Mouse (Mus musculus) kidney, postnatal 0 days (tissue): ENCODE measurements around the gene Dennd1b. TPM values are rescaled to one million over a fixed set of nuclear protein-coding genes. Genes with fewer than 3 reads are reported as not detected.

Experiments
- ATAC-seq: fragments of 200-750 bp; cut with Nextera tagmentation; replicated peaks from 2 replicates; pipeline ENCODE4 v1.8.0; 2017; ENCODE audit warnings: low read depth, moderate number of reproducible peaks, moderate TSS enrichment, moderate library complexity; ENCODE audit not compliant: low FRiP score
- DNase-seq: peaks from one replicate; pipeline ENCODE4 v3.0.0-alpha.2; 2016; ENCODE audit warnings: low spot score
- H3K27ac ChIP-seq: fragments of 300-500 bp; sonication (generic); 2 replicates; pipeline ENCODE4 v1.5.1; 2014; ENCODE audit warnings: mild to moderate bottlenecking
- H3K27me3 ChIP-seq: fragments of 300-500 bp; sonication (generic); 2 replicates; pipeline ENCODE4 v1.6.1; 2014; ENCODE audit warnings: low read length, mixed read lengths; ENCODE audit not compliant: insufficient read depth
- H3K36me3 ChIP-seq: fragments of 300-500 bp; sonication (generic); 2 replicates; pipeline ENCODE4 v1.6.1; 2014; ENCODE audit warnings: low read length, mixed read lengths; ENCODE audit not compliant: insufficient read depth
- H3K4me1 ChIP-seq: fragments of 300-500 bp; sonication (generic); replicated peaks from 2 replicates; pipeline ENCODE4 v1.6.1; 2014; ENCODE audit warnings: antibody characterized with exemption, low read length, mixed read lengths; ENCODE audit not compliant: insufficient read depth
- H3K4me2 ChIP-seq: fragments of 300-500 bp; sonication (generic); 2 replicates; pipeline ENCODE4 v1.6.1; 2014; ENCODE audit warnings: mild to moderate bottlenecking, low read length, moderate library complexity, mixed read lengths
- H3K4me3 ChIP-seq: fragments of 300-500 bp; sonication (generic); replicated peaks from 2 replicates; pipeline ENCODE4 v1.5.1; 2014; ENCODE audit warnings: low read depth, low read length
- H3K9ac ChIP-seq: fragments of 300-500 bp; sonication (generic); 2 replicates; pipeline ENCODE4 v1.6.1; 2014; ENCODE audit warnings: low read depth, low read length
- H3K9me3 ChIP-seq: fragments of 300-500 bp; sonication (generic); replicated peaks from 2 replicates; pipeline ENCODE4 v1.6.1; 2016; ENCODE audit warnings: low read length, inconsistent platforms, mixed read lengths
- CTCF ChIP-seq: IDR thresholded peaks from 2 replicates; pipeline ENCODE4 v1.5.1; 2016; ENCODE audit warnings: antibody characterized with exemption, low read depth, mild to moderate bottlenecking, moderate library complexity
- WGBS: fragments of 180-500 bp; shearing (Covaris S2); extraction: QIAGEN DNeasy Blood & Tissue Kit; methylation state at CpG from one replicate; pipeline ENCODE4 v1.1.7; 2014; 5-methylcytosine and 5-hydroxymethylcytosine counted together
- polyA plus RNA-seq: library from polyadenylated mRNA; unstranded; fragments of >200 nt; fragmentation: Nextera tagmentation; extraction: Ambion mirVana; gene quantifications from 2 replicates; pipeline ENCODE4 v1.2.1, GENCODE M21; 2015

Dennd1b gene
- polyA plus RNA-seq, 1 experiment from 2014 or later = 12.8 TPM

DNA sequence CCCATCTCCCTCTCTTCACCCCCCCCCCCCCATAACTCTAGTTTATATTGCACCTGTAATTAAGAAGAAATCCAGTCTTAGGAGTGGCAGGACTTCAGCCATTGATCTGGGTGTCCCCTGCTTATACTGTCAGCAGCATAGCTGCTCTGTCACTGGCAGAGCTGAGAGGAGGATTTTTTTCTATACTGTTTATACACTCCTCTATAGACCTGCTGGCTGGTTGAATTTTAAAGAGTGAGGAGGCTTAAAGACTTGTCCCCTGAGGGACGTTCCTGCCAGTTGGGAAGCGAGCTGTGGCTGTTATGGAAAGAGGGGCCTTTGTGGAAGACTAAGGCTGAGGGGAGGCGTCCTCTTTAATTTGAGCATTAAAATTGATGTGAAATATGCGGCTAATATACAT lies 74.8 kb downstream of the Dennd1b start:
- Histone ChIP-seq H3K36me3 (no peaks in the 10 kb centered on the region), H3K4me1 (no peaks in the 10 kb centered on the region), H3K9me3 (no peaks in the 10 kb centered on the region), H3K4me2 (no peak overlapping the region), H3K27ac (no peak overlapping the region), H3K9ac (no peak overlapping the region), H3K27me3 (no peaks in the 10 kb centered on the region), H3K4me3 (no peak overlapping the region)
- WGBS = 57% methylated on average over 4 of the region's 4 CpGs
- ATAC-seq (no peak), DNase-seq (no peak)
- no peak for TF ChIP-seq CTCF

DNA sequence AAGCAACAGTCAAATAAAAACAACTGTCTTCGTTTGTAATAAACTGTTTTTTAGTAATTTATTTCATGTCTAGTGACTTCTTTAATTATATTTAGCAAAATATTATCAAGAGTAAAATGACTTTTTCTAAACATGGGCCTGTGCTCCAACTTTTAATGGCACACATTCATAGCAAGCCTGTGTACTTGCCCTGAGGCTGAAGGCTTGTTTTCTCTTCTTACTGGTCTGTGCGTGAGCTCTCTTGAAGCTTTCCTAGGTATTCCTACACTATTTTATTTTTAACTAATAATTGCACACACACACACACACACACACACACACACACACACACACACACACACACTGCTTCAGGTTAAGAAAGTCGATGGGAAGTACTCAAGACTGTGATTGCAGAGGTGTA lies 75.4 kb downstream of the Dennd1b start:
- Histone ChIP-seq H3K27ac (no peak overlapping the region), H3K36me3 (no peaks in the 10 kb centered on the region), H3K9ac (no peak overlapping the region), H3K27me3 (no peaks in the 10 kb centered on the region), H3K4me3 (no peak overlapping the region), H3K9me3 (no peaks in the 10 kb centered on the region), H3K4me2 (no peak overlapping the region), H3K4me1 (no peaks in the 10 kb centered on the region)
- TF ChIP-seq CTCF = no peak
- no peak for ATAC-seq
- no peak for DNase-seq
- 66% methylated on average over 3 of the region's 3 CpGs for WGBS

DNA sequence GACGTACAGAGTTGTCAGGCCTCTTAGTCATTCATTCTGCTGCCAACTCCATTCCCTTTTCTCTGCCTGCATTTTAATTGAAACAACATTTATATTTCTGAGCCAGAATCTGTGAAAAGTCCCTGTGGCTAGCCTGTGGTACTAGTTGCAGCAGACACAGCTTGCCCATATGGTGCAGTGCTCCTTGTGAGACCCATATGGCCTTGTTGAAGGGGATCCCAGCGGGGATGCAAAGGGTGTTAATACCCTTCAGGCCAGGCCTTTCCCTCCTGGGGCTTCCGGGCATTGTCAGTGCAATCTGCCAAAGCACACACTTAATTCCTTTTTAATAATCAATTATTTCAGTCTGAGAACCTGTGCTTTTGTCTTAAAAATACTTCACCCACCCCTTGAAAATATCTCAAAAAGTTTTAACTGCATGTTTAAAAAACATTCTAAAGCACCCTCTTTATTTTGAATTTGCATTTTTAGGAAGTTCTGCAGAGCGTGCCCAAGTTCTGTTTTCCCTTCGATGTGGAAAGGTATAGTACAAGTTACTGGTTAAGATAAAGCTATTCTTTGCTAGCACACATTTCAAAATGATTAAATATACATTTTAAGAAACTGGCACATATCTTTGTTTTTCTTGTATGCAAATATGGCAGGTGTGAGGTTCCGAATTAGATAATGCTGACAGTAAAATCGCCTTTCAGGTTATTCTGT lies 76.4 kb downstream of the Dennd1b start:
- TF ChIP-seq CTCF = no peak
- Histone ChIP-seq H3K9ac (no peak overlapping the region), H3K27ac (no peak overlapping the region), H3K4me1 (no peaks in the 10 kb centered on the region), H3K27me3 (no peaks in the 10 kb centered on the region), H3K4me3 (no peak overlapping the region), H3K4me2 (no peak overlapping the region), H3K9me3 (no peaks in the 10 kb centered on the region), H3K36me3 (no peaks in the 10 kb centered on the region)
- WGBS = 80% methylated on average over 7 of the region's 7 CpGs
- no peak for DNase-seq
- no peak for ATAC-seq

DNA sequence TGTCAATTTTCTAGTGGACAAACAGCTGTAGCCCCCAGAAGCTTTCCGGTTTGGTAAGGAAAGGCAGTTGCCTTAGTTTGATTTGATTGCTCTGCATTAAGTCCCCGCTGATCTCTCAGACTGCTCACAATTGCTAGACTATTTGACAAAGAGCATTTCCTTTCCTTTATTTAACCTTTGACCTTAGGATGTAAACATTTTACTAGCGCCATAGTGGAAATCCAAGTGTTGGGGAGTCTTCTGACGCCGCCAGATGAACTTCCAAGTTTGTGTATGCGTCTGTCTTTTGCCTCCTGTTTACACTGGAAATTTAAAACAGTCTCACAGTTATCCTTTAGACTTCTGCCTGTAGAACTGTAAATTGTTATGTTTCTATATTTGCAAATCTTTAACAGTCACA lies 85.8 kb downstream of the Dennd1b start:
- TF ChIP-seq CTCF = no peak

DNA sequence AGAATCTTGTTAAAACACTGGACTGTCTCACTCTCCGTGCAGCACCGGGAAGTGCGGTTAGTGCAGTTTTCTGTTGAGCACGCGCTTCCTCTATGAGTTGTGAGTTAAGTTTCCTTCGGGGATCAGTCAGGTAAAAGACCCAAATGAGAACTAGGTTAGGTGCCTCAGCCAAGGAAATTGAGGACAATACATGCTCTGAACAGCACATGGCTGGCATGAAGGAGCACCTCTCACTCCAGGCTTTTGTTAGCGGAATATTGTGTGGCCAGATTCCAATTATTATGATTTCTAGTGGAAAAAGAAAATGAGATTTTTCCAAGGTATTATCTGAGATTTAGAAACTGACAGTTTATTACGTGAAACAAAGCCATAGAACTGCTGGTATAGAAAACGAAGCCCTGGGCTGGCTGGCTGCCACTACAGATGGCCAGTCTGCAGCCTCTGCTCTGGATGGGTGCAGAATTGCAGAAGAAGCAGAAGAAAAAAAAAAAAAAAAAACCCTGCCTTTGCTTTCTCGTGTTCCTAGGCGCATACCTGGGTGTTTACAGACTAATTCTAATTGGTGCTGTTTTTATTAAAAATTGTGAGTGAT lies 86.7 kb downstream of the Dennd1b start:
- ATAC-seq = no peak
- 74% methylated on average over 11 of the region's 11 CpGs for WGBS
- no peaks in the 10 kb centered on the region for H3K4me1 ChIP-seq
- H3K27ac ChIP-seq = no peak overlapping the region
- H3K9me3 ChIP-seq = no peaks in the 10 kb centered on the region
- H3K9ac ChIP-seq = no peak overlapping the region
- no peak overlapping the region for H3K4me3 ChIP-seq
- DNase-seq = no peak
- H3K27me3 ChIP-seq = no peaks in the 10 kb centered on the region
- H3K4me2 ChIP-seq = no peak overlapping the region
- 0 out of 2 replicates have a peak, but pooled peaks cover 4% of the 10 kb centered on the region for H3K36me3 ChIP-seq
- TF ChIP-seq CTCF = no peak

More for the DNA sequence above, 85.8 kb downstream of the Dennd1b start:
- no peak overlapping the region for H3K27ac ChIP-seq
- WGBS = 48% methylated on average over 6 of the region's 6 CpGs
- H3K4me1 ChIP-seq = no peaks in the 10 kb centered on the region
- no peak overlapping the region for H3K4me3 ChIP-seq
- no peak for DNase-seq
- no peaks in the 10 kb centered on the region for H3K27me3 ChIP-seq
- no peak overlapping the region for H3K4me2 ChIP-seq
- no peak for ATAC-seq
- H3K9me3 ChIP-seq = no peaks in the 10 kb centered on the region
- H3K9ac ChIP-seq = no peak overlapping the region
- no peaks in the 10 kb centered on the region for H3K36me3 ChIP-seq

DNA sequence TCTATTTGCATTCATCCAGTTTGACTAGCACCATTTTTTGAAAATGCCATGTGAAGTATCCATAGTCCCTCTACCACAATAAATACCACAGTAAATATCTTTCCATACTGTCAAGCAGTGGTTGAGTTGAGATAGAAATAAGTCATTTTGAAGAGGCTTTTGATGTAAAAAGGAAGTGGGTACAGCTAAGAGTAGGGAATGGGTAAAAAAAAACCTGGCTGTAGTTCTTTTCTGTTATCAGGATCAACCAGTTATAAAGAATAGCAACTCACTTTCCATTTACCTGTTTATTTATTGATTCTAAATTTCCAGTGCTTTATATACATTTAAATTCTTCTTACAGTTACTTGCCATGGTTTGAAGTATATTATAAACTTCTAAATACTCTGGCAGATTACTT lies 89.8 kb downstream of the Dennd1b start:
- H3K27ac ChIP-seq = no peak overlapping the region
- 0 out of 2 replicates have a peak, but pooled peaks cover 4% of the 10 kb centered on the region for H3K36me3 ChIP-seq
- DNase-seq (no peak), ATAC-seq (no peak)
- H3K4me2 ChIP-seq = no peak overlapping the region
- H3K9me3 ChIP-seq = no peaks in the 10 kb centered on the region
- TF ChIP-seq CTCF = no peak
- no peak overlapping the region for H3K9ac ChIP-seq
- H3K27me3 ChIP-seq = no peaks in the 10 kb centered on the region
- no peaks in the 10 kb centered on the region for H3K4me1 ChIP-seq
- H3K4me3 ChIP-seq = no peak overlapping the region
